Mouse (Mus musculus): Measurements from ENCODE around the gene Fmnl3.
"Not testable (repeated sequence)": the region's sequence is repeated elsewhere in the genome, so short reads cannot be mapped to it uniquely, and the experiment has no call there.

The Fmnl3 gene

GRCm38 (mm10) chr15:99387976-99388375 is 17.7 kb upstream of the Fmnl3 start:
- DNase-seq (ENCODE audit: low spot score) = no peak

- no peak for DNase-seq (ENCODE audit: low spot score)
Measured at GRCm38 (mm10) chr15:99386796-99387195, 16.5 kb upstream of the Fmnl3 start.

DNA sequence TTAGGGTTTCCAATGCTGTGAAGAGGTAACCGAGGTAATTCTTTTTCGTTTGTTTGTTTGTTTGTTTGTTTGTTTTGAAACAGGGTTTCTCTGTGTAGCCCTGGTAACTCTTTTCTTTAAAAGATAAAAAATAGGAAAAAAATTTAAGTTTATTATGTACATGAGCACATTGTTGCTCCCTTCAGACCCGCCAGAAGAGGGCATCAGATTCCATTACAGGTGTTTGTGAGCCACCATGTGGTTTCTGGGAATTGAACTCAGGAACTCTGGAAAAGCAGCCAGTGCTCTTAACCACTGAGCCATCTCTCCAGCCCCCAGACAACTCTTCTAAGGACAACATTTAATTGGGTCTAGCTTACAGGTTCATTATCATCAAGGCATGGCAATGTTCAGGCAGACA is 15.8 kb upstream of the Fmnl3 start:
- not testable (repeated sequence) for DNase-seq (ENCODE audit: low spot score)

GRCm38 (mm10) chr15:99384071-99384470 is 13.8 kb upstream of the Fmnl3 start:
- DNase-seq (ENCODE audit: low spot score) = no peak

DNA sequence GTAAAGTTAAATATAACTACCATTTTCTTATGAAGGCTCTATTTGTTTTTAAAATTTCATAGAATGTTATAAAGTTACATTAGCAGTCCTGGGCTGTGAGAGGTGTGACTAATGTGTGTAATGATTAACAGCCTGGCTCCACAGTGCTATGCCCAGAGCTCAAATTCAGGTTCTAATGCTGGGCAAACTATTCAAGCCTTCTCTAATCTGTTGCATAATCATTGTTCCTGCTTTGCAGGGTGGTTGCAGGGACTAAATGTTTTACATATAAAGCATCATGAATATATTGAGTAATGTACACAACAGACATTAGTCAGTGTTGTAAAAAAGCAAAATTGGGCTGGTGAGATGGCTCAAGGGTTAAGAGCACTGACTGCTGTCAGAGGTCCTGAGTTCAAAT is 12.6 kb upstream of the Fmnl3 start:
- no peak for DNase-seq (ENCODE audit: low spot score)

DNA sequence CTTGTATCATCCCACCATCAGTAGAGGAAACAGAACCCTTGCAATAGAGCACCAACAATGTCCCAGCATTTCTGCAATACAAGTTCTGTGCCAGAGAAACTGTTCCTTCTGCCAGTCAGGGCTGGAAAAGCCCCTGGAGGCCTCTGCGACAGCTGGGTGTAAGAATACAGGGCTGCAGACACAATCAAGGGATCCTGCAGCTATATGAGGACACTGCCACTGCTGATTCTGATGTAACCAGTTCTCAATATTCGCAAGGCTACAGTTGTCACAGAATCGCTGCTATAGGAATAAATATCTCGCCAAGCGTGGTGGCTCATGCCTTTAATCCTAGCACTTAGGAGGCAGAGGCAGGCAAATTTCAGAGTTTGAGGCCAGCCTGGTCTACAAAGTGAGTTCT is 6.0 kb upstream of the Fmnl3 start:
- no peak for DNase-seq (ENCODE audit: low spot score)

GRCm38 (mm10) chr15:99375581-99375980 is 5.3 kb upstream of the Fmnl3 start:
- no peak for DNase-seq (ENCODE audit: low spot score)

- no peak for DNase-seq (ENCODE audit: low spot score)
Measured at GRCm38 (mm10) chr15:99375036-99375435, 4.8 kb upstream of the Fmnl3 start.

DNA sequence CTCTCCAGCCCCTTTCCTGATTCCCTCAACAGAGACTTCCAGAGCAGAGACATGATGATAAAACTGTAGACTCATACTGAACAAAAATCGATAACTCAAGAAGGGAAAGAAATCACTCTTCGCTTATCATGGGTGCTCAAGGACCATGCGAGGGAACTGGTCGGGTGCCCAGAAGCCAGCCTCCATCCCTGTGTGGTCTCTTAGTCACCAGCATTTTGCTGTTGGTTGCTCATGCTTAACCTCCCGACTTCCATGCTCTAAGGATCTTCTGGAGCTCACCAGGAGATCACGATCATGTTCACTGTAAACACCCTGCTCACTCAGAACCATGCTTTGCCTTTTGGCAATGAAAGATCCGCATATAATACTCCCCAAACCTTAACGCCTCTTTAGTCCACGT is 2.5 kb upstream of the Fmnl3 start:
- no peak for DNase-seq (ENCODE audit: low spot score)

DNA sequence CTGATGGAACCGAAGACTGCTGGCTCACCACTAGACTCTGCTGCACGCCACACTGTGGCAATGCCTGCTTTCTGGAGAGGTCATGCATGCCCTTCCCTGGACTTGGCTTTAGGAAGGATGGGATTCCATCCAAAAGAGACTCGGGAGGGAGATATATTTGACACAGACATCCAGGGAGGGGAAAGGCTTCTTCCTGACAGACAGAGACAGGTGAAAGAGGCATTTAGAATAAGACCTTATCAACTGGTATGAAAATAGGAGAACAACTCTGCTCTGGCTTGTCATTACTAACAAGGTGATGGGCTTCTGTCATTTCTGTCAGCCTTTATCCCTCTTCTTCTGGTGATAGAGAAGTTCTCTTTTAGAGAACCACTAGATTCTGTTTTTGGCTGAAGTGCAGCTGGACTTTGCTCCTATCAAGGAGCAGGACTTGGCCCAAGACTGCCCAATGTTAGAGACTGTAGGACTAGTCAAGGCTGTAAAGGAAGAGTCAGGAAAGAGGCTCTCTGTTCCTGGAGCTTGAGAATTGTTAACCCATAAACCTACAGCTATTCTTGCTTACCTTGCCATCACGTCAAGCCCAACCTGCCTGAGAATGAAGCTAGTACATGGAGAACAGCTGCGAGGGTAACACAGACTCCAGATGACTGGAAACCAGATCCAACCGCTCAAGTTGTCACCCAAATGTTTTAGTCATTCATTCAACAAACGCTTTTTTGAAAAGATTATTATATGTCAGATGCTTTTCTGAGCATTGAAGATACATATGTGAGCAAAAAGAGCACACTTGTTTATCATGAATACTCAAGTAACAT is 1.5 kb upstream of the Fmnl3 start:
- no peak for DNase-seq (ENCODE audit: low spot score)

DNA sequence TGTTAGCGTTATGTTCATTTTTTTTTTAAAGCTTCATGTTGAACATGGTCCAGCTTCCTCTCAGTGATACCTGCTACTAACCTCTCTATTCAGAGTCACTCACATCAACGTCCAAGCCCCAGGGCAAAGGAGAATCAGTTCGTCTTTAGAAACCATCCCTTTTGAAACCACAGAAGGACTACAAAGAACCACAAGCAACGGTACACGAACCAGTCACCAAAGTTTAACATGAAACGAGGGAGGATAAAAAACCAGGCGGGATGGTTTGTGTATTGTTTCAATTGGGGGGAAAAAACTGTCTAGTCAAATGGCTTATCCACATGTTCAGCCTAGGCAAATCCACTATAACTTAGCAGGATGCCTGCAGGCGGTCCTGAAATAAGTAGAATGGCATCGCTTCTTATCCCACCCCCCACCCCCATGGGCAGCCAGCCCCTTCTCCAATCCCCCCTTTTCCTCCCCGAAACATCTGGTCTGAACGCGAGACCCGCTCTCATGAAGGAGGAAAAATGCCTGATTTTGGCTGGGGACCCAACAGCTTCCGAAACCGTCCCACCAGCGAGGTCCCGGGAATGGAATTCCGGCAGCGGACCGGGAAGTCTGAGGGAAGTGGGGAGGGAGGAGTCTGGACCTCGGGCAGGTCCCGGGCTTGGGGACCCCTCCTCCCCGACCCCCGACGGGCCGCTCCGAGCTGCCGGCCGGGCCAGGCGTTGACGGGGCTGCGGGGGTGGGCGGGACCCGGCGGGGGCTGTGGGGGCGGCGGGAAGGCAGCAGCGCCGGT is 701 bp downstream of the Fmnl3 start:
- DNase-seq (ENCODE audit: low spot score) = peak; percentile 10

DNA sequence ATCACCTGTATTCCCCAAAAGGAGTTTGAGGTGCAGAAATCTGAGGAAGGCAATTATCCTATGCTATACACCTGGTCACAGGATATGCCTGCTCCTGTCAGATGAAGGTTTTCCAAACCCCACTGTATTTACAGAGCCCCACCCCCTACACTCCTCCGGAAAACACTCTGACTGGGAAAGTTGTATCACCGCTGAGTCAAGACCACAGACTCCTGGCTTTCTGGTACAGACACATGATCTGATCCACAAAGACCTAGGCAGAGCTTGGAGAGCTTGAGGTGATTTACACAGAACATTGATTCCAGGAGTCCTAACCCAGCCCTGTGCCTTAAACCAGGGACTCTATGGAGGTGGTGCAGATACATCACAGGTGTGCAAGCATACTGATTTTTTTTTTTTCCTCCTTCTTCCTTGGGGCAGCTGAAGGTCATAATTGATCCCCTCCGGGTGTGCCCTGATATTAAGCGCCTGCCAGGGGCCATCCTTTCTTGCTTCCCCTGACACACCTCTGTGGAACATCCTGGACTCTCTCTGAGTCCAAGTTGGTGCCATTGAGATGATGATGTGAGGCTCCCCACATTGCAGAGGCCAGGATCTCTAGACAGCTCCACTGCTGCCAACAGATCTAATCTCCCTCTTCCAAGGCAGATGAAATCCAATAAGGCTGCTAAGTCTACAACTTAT is 1.6 kb downstream of the Fmnl3 start:
- no peak for DNase-seq (ENCODE audit: low spot score)

DNA sequence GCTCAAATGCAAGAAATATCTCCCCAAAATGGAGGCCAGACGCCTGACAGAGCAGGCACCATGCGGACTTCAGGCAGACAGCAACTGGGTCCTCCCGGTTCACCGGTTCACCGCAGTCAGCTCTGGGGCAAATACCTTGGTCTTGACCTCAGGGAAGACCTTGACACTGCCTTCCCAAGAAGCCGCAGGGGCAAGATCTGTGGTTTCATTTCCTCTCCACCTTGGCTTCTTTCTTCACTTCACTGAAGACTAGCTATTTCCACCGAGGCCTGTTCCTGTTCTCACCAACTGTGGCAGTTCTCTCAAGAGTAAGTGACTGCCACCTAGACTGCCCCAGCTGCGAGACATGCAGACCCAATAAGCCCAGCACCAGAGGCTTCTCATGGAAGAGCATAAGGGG is 5.4 kb downstream of the Fmnl3 start:
- DNase-seq (ENCODE audit: low spot score) = no peak

DNA sequence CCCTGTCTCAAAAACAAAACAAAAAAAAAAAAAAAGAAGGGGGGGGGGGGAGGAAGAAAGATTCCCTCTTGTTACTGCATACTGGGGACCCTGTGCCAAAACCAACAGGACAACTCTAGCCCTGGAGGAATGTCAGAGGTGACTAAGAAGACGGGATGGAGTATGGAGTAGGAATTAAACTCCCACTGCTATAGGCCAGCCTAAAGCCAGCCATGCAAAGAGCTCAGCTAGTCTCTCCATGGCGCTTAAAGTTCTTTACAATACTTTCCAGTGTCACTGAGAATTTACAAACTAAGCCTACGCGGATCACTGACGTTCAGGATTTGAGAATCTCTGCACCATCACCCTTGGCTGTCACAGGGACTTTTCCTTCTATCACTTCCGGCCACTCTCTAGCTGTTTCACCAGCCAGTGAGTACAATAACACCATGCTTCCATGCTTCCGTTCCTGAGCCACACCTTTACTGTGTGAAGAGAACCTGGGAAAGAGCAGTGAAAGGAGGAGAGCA is 6.2 kb downstream of the Fmnl3 start:
- DNase-seq (ENCODE audit: low spot score) = no peak

- no peak for DNase-seq (ENCODE audit: low spot score)
Measured at GRCm38 (mm10) chr15:99358952-99359351, 11.3 kb downstream of the Fmnl3 start.

DNA sequence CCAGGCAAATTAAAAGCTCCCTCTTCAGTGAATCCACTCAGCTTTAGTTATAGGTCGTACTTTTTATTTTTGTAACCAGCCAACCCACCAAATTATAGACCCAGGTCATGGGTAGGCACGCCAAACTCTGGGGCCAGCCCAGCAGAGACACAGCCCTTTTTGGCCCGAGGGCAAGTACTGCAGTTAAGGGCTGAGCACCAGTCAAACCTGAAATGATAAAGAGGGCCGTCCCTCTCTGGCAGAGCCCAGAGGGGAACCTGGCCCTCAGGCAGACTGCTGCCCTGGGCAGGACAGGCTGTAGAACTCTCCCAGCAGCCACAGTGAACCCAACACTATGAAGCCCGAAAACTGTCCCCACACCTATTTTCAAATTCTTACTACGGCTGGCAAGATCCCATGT is 13.8 kb downstream of the Fmnl3 start:
- no peak for DNase-seq (ENCODE audit: low spot score)

- no peak for DNase-seq (ENCODE audit: low spot score)
Measured at GRCm38 (mm10) chr15:99355660-99356059, 14.6 kb downstream of the Fmnl3 start.

DNA sequence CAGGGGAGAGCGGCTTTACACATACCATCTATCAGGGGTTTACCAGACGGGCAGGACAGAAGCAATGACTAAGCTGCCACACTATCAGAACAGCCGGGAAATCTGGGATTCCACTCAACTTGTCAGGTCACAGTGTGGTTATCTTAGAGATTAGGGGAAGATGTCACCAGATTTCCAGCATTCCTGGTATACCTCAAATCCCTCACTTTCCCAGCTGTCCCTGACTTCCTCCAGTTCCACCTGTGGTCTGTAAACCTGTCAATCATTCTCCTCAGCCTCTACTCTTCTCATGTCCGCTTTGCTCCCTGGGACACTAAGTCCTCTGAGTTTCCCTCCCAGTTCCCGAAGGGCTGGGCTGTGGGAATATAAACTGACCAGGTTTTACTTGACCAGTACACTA is 18.0 kb downstream of the Fmnl3 start:
- DNase-seq (ENCODE audit: low spot score) = no peak

DNA sequence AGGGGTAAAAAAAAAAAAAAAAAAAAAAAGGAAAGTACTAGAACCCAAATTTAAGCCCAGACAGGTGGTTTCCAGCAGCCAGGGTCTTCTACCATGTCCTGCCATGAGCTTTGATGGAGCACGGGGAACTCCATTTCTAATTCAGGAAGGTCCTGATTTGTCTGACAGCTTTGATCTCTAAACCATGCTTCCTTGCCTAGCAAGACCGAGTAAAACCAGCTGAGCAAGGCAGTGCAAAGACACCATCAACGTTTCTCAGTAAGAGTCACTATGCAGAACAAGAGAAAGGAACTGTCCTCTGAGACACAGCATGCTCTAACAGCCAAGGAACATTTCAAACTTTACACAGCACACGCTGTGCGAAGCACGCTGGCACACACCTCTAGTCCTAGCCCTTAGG is 18.7 kb downstream of the Fmnl3 start:
- DNase-seq (ENCODE audit: low spot score) = no peak

DNA sequence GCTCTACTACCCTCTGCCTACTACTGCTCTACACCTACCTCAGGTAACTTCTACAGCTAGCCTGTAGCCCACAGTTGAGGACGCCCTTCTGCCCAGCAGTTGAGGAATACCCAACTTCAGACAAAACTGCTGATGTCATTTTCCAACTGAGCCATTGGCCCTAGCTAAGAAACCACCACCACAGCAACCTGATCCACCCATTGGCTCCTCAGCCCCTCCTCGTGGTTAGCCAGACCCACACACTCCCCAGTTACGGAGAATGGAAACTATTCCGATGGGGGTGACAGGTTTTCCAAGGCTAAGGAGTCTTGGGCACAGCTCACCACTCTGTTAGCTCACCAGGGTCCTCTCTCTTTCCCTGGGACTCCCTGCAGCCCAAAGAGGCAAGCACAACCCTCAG is 25.3 kb downstream of the Fmnl3 start:
- DNase-seq (ENCODE audit: low spot score) = no peak

DNA sequence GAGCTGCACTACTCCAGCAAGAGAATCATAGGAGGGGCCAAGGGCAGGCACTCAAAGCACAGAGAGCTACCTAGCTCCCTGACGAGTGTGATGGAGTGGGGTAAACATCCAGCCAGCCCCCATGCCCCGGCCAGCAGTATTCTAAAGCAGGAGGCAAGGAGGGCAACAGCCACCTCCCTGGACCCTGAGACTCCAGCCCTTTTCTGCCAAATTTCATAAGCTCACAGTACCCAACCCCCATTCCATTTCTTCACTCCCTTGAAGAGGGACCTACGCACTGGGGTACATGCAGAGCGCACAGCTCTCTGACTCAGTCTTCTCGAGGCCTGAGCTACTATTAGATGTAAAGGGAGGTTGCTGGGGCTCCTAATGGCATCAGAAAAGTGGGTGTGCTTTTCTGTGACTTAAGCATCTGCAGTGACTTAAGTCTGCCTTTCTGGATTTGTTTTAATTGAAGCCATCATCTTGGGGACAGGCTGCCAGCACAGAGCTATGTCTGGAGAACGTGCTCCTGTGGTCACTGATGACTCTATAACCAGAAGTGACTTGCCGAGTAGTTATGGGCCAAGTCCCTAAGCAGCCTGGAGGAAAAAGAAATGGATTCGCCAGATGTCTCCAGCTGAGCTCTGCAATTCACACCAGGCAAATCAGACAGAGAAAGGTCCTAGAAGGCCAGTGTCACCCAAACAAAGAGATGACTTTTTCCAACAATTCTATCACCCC is 26.0 kb downstream of the Fmnl3 start:
- DNase-seq (ENCODE audit: low spot score) = no peak

Measured in ovary, postnatal 10 days (tissue).